Mouse (Mus musculus): ENCODE measurements at regions not wholly inside any gene's neighbourhood (a gene's known extent, or its start where the extent isn't known, plus 50 kb on each side); places are given as distances from the start of the nearest gene placed in this dataset.

- TF ChIP-seq POLR2A (IDR thresholded peaks at IDR 0.05; ENCODE audit: borderline replicate concordance, insufficient read depth, low read length), result no peak
- TF ChIP-seq CTCF (IDR thresholded peaks at IDR 0.05; ENCODE audit: borderline replicate concordance, insufficient read depth, low read depth, low read length), result no peak
Observed at GRCm38 (mm10) chr8:104022231-104022630, 79.2 kb upstream of the Cdh5 start.
